Mouse (Mus musculus) embryonic facial prominence, embryonic 15.5 days (tissue): ENCODE results near the gene Cpm. TPM values are rescaled to one million over a fixed set of nuclear protein-coding genes. Genes with fewer than 3 reads are reported as not detected.

ENCODE experiments used
- ATAC-seq: fragments of 200-750 bp; cut with Nextera tagmentation; 2 replicates; pipeline ENCODE4 v1.8.0; 2017; ENCODE audit warnings: low read depth, moderate TSS enrichment; ENCODE audit not compliant: insufficient number of reproducible peaks, low FRiP score, low TSS enrichment
- H3K27ac ChIP-seq: fragments of 300-500 bp; sonication (generic); replicated peaks from 2 replicates; pipeline ENCODE4 v1.5.1; 2015; ENCODE audit warnings: mild to moderate bottlenecking, inconsistent platforms
- H3K27me3 ChIP-seq: fragments of 300-500 bp; sonication (generic); 2 replicates; pipeline ENCODE4 v1.6.1; 2015; ENCODE audit warnings: inconsistent platforms
- H3K36me3 ChIP-seq: fragments of 300-500 bp; sonication (generic); 2 replicates; pipeline ENCODE4 v1.6.1; 2015; ENCODE audit warnings: mild to moderate bottlenecking, inconsistent platforms
- H3K4me1 ChIP-seq: fragments of 300-500 bp; sonication (generic); 2 replicates; pipeline ENCODE4 v1.6.1; 2015; ENCODE audit warnings: inconsistent platforms
- H3K4me2 ChIP-seq: fragments of 300-500 bp; sonication (generic); replicated peaks from 2 replicates; pipeline ENCODE4 v1.6.1; 2015; ENCODE audit warnings: mild to moderate bottlenecking, inconsistent platforms
- H3K4me3 ChIP-seq: fragments of 300-500 bp; sonication (generic); replicated peaks from 2 replicates; pipeline ENCODE4 v1.5.1; 2015; ENCODE audit warnings: mild to moderate bottlenecking, inconsistent platforms
- H3K9ac ChIP-seq: fragments of 300-500 bp; sonication (generic); 2 replicates; pipeline ENCODE4 v1.6.1; 2015; ENCODE audit warnings: inconsistent platforms
- H3K9me3 ChIP-seq: fragments of 300-500 bp; sonication (generic); replicated peaks from 2 replicates; pipeline ENCODE4 v1.6.1; 2016; ENCODE audit warnings: inconsistent platforms
- WGBS: fragments of 180-500 bp; shearing (Covaris S2); methylation state at CpG from one replicate; pipeline ENCODE4 v1.1.7; 2015; 5-methylcytosine and 5-hydroxymethylcytosine counted together
- polyA plus RNA-seq: library from polyadenylated mRNA; unstranded; fragments of >200 nt; fragmentation: Nextera tagmentation; extraction: Ambion mirVana; gene quantifications from 2 replicates; pipeline ENCODE4 v1.2.1, GENCODE M21; 2015

The Cpm gene
- polyA plus RNA-seq, 1 experiment from 2014 or later, result 68.7 TPM

DNA sequence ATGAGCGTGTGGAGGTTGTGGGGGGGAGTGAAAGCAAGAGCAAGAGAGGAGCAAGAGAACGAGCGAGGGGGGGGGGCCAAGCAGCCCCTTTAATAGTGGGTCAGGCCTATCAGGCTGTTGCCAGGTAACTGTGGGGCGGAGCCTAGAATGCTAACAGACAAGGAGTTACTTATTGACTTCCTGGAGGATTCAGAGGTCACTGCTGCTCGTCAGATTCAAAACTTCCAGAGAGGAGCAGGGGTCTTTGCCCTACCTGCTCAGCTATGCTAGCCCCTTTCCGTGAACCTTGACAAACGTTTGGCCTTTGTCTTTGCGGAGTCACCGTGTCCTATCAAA lies 34.5 kb downstream of the Cpm start:
- H3K4me3 ChIP-seq, result no peak overlapping the region
- 25% methylated on average over 9 of the region's 9 CpGs for WGBS
- H3K4me1 ChIP-seq, result peaks cover 15% of the 10 kb centered on the region
- ATAC-seq, result no peak
- no peak overlapping the region for H3K9ac ChIP-seq
- H3K36me3 ChIP-seq, result no peaks in the 10 kb centered on the region
- no peaks in the 10 kb centered on the region for H3K27me3 ChIP-seq
- peak overlapping the region; percentile 17; the same call in 1 of the 2 replicates for H3K27ac ChIP-seq
- H3K9me3 ChIP-seq, result no peaks in the 10 kb centered on the region
- peak overlapping the region; percentile 11 for H3K4me2 ChIP-seq

- 51% methylated on average over 14 of the region's 14 CpGs for WGBS
- H3K27me3 ChIP-seq, result no peaks in the 10 kb centered on the region
- H3K9ac ChIP-seq, result no peak overlapping the region
- H3K27ac ChIP-seq, result peak overlapping the region; percentile 17; the same call in 1 of the 2 replicates
- H3K36me3 ChIP-seq, result no peaks in the 10 kb centered on the region
- H3K4me2 ChIP-seq, result peak overlapping the region; percentile 11
- H3K9me3 ChIP-seq, result no peaks in the 10 kb centered on the region
- ATAC-seq, result no peak
- H3K4me3 ChIP-seq, result no peak overlapping the region
- peaks cover 18% of the 10 kb centered on the region for H3K4me1 ChIP-seq
Measured at GRCm38 (mm10) chr10:117664208-117664925, 35.1 kb downstream of the Cpm start.

- Histone ChIP-seq H3K9me3 (no peaks in the 10 kb centered on the region), H3K4me3 (no peak overlapping the region), H3K4me1 (peaks cover 23% of the 10 kb centered on the region), H3K4me2 (no peak overlapping the region), H3K27ac (no peak overlapping the region), H3K27me3 (no peaks in the 10 kb centered on the region), H3K9ac (no peak overlapping the region), H3K36me3 (no peaks in the 10 kb centered on the region)
- ATAC-seq, result no peak
Measured at GRCm38 (mm10) chr10:117664926-117665209, 35.6 kb downstream of the Cpm start.

DNA sequence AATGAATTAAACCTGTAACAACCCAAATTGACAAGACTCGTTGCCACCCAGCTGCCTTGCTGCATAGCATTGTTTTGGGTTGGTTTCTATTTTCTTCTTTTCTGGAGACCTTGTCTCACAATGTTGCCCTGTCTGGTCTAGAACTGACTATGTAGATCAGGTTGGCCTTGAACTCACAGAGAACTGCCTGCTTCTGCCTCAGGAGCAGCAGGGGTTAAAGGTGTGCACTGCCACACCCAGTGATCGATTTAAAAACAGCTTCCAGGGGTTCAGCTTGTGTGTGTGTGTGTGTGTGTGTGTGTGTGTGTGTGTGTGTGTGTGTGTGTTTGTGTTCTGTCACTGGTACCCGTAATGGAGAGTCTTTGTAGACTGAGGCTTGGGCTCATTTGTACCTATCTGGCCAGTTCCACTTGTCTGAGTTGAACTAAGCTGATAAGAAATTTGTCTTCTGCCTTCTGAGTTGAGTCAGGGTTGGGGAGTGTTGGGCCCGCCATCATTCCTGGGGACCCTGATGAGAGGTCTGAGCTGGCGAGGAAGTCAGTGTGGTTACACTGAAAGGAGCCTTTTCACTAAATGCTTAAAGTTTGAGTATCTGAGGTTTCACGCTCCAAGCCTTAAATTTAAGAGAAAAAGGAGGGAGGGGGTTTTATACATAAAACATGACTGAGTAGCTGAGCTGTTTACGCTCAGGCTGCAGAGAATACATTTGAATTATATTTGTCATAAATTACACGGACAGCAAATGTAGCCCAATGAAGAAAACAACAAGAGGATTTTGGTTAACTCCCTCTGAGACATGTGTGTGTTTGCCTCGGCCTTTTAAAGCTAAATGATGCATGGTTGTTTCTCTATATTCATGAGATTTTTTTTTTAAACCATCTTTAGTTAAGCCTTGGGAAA lies 36.3 kb downstream of the Cpm start:
- Histone ChIP-seq H3K27me3 (no peaks in the 10 kb centered on the region), H3K9me3 (no peaks in the 10 kb centered on the region), H3K36me3 (no peaks in the 10 kb centered on the region), H3K4me3 (no peak overlapping the region), H3K4me2 (no peak overlapping the region), H3K27ac (no peak overlapping the region), H3K4me1 (peaks cover 27% of the 10 kb centered on the region), H3K9ac (no peak overlapping the region)
- WGBS, result 48% methylated on average over 9 of the region's 9 CpGs
- no peak for ATAC-seq

DNA sequence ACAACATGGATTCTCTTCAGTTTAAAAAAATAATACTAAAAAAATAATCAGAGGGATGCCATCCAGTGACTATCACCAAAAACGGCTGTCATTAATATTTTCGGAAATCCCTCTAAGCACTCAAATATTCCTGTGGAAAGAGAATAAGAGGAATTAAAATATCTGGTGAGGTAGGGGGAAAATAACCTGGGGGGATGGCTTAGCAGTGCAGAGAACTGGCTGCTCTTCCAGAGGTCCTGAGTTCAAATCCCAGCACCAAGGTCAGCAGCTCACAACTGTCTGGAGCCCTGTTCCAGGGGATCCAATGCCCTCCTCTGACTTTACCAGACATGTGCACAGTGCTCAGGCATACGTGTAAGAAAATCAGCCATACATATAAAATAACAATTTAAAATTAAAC lies 37.1 kb downstream of the Cpm start:
- no peak overlapping the region for H3K27ac ChIP-seq
- 64% methylated on average over 3 of the region's 3 CpGs for WGBS
- H3K4me3 ChIP-seq, result no peak overlapping the region
- peaks cover 27% of the 10 kb centered on the region for H3K4me1 ChIP-seq
- no peak overlapping the region for H3K4me2 ChIP-seq
- no peaks in the 10 kb centered on the region for H3K36me3 ChIP-seq
- H3K9me3 ChIP-seq, result no peaks in the 10 kb centered on the region
- no peak overlapping the region for H3K9ac ChIP-seq
- no peaks in the 10 kb centered on the region for H3K27me3 ChIP-seq
- no peak for ATAC-seq

GRCm38 (mm10) chr10:117666947-117667630 lies 37.8 kb downstream of the Cpm start:
- Histone ChIP-seq H3K4me2 (no peak overlapping the region), H3K36me3 (no peaks in the 10 kb centered on the region), H3K27me3 (no peaks in the 10 kb centered on the region), H3K27ac (no peak overlapping the region), H3K4me3 (no peak overlapping the region), H3K4me1 (peaks cover 30% of the 10 kb centered on the region), H3K9ac (no peak overlapping the region), H3K9me3 (no peaks in the 10 kb centered on the region)
- ATAC-seq, result no peak
- WGBS, result 91% methylated on average over 9 of the region's 9 CpGs

DNA sequence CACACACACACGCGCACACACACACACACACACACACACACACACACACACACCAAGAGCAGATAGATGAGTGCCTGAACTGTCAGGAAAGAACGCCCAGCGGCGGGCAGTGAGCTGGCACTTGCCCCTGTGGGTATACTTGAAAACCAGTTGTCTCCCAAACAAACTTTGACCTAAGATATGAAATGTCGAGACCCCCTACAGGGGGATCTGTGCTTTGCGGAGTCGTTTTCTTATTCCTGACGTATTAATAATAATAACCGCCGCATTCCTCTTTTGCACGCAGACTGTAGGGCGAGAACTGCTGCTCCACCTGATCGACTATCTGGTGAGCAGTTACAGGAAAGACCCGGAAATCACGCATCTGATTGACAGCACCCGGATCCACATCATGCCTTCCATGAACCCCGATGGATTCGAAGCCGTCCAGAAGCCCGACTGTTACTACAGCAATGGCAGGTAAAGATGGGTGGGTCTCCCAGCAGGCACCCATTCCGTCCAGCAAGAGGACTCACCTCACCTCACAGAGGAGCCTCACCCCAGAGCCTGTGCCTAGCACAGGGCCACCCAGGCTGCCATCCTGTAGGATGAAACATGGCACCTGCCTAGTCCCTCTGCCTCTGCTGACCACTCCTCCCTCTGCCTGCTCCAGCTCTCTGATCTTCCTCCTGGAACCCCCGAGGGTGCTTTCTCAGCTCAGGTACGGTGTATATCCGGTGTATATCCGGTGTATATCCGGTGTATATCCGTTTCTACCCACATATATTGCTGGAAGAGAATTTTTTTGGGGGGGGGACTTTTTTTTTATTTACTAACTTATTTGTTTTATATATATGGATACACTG lies 38.6 kb downstream of the Cpm start:
- Histone ChIP-seq H3K27ac (no peak overlapping the region), H3K4me1 (peaks cover 33% of the 10 kb centered on the region), H3K27me3 (no peaks in the 10 kb centered on the region), H3K4me3 (no peak overlapping the region), H3K9ac (no peak overlapping the region), H3K4me2 (no peak overlapping the region), H3K9me3 (no peaks in the 10 kb centered on the region), H3K36me3 (no peaks in the 10 kb centered on the region)
- ATAC-seq, result no peak
- 94% methylated on average over 28 of the region's 28 CpGs for WGBS

DNA sequence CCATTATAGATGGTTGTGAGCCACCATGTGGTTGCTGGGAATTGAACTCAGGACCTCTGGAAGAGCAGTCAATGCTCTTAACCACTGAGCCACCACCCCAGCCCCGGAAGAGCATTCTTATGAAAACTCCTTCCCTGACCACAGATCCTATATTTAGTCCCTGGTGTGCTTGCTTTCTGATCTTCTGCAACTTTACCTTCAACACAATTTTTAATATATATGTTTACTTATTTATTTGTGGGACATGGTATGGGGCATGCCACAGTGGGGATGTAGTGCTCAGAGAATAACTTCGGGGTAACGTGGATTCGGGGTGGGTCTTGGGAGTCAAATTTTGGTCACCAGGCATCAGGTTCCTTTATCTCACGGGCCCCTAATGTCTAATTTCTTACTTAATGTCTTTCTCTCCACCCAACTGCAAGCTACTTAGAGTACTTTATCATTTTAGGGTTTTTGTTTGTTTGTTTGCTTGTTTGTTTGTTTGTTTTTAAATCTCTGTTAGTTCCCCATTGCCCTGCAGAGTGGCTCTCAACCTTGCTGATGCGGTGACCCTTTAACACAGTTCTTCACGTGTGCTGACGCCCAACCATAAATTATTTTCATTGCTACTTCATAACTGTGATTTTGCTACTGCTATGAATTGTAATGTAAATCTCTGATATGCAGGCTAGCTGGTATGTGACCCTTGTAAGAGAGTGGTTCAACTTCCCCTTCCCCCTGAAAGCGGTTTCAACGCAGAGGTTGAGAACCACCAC lies 39.4 kb downstream of the Cpm start:
- no peaks in the 10 kb centered on the region for H3K36me3 ChIP-seq
- no peaks in the 10 kb centered on the region for H3K9me3 ChIP-seq
- H3K27me3 ChIP-seq, result no peaks in the 10 kb centered on the region
- H3K27ac ChIP-seq, result peak overlapping the region; percentile 69; the same call in 1 of the 2 replicates
- H3K9ac ChIP-seq, result no peak overlapping the region
- peaks cover 29% of the 10 kb centered on the region for H3K4me1 ChIP-seq
- WGBS, result 71% methylated on average over 10 of the region's 10 CpGs
- ATAC-seq, result no peak
- no peak overlapping the region for H3K4me2 ChIP-seq
- no peak overlapping the region for H3K4me3 ChIP-seq

DNA sequence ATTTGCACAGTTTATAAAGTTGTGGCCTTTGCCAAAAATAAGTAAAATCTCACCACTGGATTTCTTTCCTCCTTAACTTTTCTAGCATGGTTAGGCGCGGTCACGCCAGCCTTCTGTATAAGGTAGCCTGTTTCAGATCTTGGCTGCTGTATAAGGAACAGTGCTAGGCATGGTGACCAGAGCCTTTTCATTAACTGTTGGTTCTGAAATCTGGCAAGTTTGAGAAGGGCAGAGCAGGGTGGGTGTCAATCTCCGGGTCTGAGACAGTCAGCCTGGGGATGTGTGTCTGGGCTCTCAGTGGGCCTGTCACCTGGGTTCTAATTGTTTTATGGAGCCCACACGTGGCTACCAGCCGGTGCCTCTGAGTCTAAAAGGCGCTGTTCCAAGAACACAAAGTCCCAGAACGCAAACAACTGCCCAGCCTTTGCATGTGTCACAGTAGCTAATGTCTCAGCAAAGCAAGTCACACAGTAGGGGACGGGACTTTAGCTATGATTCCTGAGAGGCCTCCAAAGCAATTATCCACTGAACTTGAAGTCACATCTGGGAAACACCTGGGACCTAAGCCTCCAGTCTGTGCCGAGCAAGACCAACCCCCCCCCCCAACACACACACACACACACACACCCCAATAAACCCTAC lies 40.3 kb downstream of the Cpm start:
- no peak overlapping the region for H3K9ac ChIP-seq
- ATAC-seq, result peak; percentile 68
- 43% methylated on average over 10 of the region's 10 CpGs for WGBS
- peaks cover 24% of the 10 kb centered on the region for H3K4me1 ChIP-seq
- no peaks in the 10 kb centered on the region for H3K9me3 ChIP-seq
- H3K27ac ChIP-seq, result peak overlapping the region; percentile 69
- H3K4me3 ChIP-seq, result no peak overlapping the region
- H3K27me3 ChIP-seq, result no peaks in the 10 kb centered on the region
- no peak overlapping the region for H3K4me2 ChIP-seq
- H3K36me3 ChIP-seq, result no peaks in the 10 kb centered on the region

- 59% methylated on average over 3 of the region's 3 CpGs for WGBS
- no peak overlapping the region for H3K4me2 ChIP-seq
- H3K36me3 ChIP-seq, result no peaks in the 10 kb centered on the region
- 0 out of 2 replicates have a peak overlapping the region, but pooled peaks have one; percentile 69 for H3K27ac ChIP-seq
- H3K9ac ChIP-seq, result no peak overlapping the region
- no peaks in the 10 kb centered on the region for H3K27me3 ChIP-seq
- H3K9me3 ChIP-seq, result no peaks in the 10 kb centered on the region
- H3K4me1 ChIP-seq, result peaks cover 24% of the 10 kb centered on the region
- H3K4me3 ChIP-seq, result no peak overlapping the region
- no peak for ATAC-seq
Measured at GRCm38 (mm10) chr10:117670092-117670491, 40.8 kb downstream of the Cpm start.
